Mouse (Mus musculus): ENCODE measurements around the gene Rtl8b.
"Not testable (repeated sequence)": the region's sequence is repeated elsewhere in the genome, so short reads cannot be mapped to it uniquely, and the experiment has no call there.

Rtl8b gene

DNA sequence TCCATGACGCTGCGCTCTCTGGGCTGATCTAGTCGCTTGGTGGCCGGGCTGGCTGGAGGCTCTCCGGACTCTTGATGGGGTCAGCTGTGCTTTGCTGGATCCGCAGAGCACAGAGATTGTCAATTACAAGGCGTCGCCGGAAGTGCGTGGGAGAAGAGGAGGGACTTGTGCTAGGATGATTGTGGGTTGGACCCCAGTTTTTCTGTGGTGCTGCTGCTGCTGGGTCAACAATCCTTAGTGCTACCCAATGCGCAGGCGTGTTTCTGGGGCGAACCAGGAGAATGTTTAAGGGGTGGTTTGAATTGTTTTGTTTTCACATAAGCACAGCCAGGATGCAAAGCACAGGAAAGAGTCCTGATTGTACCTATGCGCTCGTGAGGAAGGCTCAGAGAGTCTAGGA is at the start of gene Rtl8b:
Gene Rtl8b (minus strand): TSS at position 115 of the 400 bp plus-strand sequence.
- peak; percentile 65 for DNase-seq (ENCODE audit: low read depth)

DNA sequence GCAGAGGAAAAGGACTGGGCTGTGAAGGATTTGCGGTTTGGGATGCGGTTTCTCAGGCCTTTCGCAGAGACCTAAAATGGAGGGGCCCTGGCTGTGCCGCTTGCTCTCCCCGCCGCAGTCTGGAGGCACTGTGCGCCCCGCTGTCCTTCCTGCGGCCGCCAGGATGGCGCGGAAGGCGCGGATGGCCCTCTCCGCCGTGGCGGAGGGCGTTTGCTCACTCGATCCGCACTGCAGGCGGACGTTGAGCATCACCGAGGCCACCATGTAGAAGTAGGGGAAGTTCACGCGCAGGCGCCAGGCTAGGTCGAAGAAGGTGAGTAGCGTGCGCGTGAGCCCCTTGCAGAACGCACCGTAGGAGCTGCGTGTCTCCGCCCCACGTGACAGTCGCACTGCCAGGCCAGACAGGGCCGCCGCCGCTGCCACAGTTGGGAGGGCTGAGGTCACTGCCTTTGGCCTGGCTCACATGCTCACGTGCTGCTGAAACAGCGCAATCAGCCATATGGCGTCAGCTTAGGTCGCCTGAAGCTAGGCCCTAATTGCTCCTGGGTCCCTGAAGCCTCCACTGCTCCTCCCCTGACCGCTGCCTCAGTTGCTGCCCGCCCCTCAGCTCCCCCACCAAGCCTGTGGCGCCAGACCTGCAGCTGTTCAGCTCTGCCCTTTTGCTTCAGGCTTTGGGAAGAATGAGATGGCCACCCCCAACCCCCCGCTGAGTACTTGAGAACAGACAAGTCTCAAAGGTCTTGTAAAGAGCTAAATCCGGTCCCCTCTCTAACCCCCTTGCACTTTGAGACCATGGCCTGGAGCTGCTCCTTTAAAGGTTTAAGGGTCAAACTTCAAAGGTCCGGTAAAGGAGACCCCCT is 46.3 kb upstream of the Rtl8b start:
- no peak for DNase-seq (ENCODE audit: low read depth)

DNA sequence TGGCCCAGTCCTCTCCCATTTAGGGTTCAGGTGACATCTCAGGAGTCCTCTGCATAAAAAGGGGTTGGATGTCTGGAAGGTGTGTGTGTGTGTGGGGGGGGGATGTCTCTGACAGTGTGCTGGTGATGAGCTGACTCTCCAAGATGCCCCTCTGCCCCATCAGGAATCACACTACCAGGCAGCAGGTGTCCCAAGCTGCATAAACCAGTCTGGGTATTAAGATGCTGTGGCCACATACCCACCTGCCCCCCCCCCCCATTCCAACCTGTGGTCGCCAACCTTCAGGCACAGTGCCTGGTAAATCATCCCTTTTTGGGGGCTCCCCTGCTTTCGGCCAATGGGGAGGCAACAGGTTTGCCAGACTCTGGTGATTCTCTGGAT is 45.7 kb upstream of the Rtl8b start:
- DNase-seq (ENCODE audit: low read depth), result no peak

DNA sequence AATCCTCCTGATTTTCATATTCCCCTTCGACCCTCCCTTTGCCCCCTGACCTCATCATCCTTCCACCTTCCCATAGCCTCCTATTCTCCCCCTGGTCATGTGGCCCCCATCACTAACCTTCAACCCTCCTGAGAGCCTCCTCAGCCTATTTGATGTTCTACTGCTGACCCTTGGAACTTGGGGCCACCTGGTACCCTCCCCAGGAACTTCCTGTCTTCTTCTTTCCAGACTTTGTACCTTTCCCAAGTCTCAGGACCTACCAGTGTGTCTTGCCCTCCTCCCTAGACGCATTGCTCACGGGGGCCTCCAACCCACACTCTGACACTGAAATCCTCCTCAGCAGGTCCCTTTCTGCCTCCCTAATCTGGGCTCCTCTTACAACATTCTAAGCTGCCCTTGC is 32.5 kb upstream of the Rtl8b start:
- no peak for DNase-seq (ENCODE audit: low read depth)

DNA sequence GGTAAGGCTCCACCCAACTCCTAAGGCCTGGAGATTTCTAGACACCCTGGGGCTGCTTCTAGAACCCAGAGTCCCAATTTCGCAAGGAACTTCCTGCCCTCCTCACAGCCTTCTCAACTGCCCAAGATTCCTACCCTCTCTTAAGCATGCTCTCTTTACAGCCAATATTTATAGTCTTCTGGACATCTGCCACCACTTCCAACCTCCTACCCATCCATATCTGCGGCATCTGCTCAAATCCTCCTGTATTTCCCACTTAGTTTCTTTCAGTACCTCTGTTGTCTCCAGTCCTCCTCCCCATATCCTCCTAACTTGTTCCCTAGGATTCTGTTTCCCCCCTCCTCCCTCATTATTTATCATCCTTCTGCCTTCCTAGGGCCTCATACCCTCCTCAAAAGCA is 29.0 kb upstream of the Rtl8b start:
- no peak for DNase-seq (ENCODE audit: low read depth)

DNA sequence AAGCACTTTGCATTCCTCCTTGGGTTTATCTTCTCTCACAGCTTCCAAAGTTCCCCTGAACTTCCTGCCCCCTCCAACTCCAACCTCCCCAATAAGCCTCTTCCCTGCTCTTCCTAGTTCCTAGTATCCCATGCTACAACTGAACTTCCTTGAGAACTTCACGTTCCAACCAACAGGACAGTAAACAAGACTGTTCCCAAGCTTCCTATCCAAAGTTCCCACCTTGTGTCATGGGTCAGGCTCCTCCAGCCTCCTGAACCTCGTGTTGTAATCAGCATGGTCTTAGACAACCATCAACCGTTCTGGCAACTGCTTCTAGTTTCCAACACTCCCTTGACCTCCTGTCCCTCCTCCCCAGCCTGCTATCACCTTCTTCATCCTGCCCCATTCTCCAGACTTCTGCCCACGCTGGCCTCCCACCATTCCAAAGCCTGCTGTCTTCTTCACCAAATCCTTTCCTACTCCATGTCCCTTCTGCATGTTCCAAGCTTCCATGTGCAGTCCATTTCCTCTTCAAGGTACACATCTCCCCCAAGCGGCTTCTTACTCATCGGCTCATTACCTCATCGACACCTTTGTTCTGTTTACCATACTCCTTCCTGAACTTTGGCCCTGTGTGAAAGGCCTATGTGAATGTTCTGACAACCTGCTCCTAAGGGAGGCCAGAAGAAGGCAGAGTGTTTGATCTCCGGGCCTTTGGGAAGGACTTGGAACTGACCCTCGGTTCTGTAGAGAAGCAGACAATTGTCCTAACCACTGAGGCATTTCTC is 24.0 kb upstream of the Rtl8b start:
- no peak for DNase-seq (ENCODE audit: low read depth)

DNA sequence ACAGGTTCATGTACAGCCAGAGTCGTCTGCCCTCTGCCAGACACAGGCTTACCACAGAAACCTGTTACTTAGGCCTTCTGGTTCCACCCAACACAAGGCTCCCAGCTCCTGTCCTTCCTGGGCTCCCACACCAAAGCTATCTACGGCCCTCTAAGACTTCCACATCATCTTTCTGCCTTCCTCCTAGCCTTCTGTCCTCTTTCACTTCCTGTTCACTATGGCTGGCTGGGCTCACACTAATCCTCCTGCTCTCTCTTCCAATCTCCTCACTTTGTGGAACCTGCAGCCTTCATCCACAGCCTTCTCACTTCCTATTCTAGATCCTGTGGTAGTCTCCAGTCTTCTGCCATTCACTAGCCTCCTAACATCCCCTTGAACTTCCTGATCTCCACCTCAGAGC is 22.9 kb upstream of the Rtl8b start:
- no peak for DNase-seq (ENCODE audit: low read depth)

DNA sequence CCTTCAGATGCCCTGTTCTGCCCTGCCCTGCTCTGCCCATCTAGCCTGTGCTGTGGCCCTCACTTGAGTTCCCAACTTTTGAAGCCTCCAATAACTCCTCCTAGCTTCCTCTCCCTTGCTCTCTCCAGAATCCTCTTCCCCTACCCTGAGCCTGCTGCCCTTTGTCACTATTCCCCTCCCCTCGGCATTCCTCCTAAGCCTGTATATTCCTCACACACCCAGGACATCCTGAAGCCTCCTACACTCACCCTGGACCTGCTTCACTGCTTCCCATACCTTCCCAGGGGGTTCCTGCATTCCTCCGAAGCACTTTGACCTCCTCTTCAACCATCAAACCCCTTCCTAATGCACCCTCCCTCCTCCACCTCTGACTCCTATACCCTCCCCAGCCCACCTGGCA is 21.9 kb upstream of the Rtl8b start:
- no peak for DNase-seq (ENCODE audit: low read depth)

DNA sequence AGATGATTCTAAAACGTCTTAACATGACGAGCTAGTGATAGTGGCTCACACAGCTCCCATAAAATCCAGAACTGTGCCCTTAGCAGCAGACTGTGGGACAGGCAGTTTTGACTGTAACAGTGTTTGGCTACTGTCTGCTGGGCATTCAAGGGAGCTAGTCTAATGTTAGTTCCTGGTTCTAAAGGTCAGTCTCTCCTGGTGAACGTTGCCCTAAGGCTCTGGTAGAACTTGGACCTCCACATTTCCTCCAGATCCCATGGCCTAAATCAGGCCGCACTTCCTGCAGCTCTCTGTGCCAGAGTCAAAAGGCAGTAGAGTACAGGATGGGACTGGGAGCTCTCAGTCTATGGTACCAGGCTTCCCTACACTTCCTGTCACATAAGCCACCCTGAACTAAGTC is 14.5 kb upstream of the Rtl8b start:
- not testable (repeated sequence) for DNase-seq (ENCODE audit: low read depth)

DNA sequence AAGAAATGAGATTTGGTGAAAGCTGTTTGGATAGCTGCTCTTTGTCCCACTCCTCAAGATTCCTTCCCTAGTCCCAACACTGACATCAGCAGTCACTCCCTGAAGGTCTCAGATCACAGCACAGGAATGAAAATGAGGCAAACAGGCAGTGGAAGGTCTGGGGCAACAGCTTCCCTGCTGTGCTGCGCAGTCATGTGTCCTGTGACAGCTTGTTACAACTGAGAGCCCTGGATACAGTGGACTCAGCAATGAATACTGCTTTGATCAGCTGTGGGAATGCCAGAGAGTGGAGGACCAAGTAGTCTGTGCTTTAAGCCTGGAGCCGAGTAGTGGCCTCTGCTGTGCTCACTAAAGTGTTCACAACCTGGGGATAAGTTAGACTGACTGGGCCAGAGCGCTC is 12.4 kb upstream of the Rtl8b start:
- DNase-seq (ENCODE audit: low read depth), result not testable (repeated sequence)

DNA sequence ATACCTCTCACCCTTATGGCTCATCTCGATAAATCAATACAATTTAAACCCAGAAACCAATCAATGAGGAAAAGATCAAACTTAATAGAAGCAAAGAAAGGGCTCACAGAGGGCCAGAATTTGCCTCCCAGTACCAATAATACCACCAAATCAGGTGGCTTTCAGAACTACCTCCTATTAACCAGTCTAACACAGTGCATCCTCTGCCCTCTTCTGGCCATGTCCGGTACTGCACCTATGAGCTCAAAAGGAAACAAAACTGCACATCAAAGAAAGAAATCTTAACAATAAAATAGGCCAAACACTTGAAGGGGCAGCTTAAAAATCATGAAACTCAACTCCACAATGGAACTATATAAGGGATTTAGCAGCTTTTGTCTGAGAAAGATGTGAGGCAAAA is 6.7 kb upstream of the Rtl8b start:
- not testable (repeated sequence) for DNase-seq (ENCODE audit: low read depth)

DNA sequence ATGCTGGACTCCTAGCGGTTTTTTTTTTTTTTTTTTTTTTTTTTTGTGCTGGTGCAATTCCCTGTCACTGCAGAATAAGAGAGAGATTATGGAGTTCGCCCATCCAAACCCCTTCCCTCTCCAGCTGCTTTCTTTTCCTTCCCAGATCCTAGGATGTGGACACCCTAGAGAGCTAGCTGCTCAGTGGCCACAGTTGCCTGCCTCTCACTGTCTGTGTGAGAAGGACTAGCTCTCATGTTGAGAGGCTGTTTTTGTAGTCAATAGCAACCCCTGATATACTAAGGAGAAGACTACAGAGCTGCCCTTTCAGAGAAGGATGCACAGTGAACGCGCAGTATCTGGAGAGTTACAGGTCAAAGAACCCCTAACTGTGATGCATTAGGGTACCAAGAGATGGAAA is 488 bp upstream of the Rtl8b start:
- DNase-seq (ENCODE audit: low read depth), result not testable (repeated sequence)

DNA sequence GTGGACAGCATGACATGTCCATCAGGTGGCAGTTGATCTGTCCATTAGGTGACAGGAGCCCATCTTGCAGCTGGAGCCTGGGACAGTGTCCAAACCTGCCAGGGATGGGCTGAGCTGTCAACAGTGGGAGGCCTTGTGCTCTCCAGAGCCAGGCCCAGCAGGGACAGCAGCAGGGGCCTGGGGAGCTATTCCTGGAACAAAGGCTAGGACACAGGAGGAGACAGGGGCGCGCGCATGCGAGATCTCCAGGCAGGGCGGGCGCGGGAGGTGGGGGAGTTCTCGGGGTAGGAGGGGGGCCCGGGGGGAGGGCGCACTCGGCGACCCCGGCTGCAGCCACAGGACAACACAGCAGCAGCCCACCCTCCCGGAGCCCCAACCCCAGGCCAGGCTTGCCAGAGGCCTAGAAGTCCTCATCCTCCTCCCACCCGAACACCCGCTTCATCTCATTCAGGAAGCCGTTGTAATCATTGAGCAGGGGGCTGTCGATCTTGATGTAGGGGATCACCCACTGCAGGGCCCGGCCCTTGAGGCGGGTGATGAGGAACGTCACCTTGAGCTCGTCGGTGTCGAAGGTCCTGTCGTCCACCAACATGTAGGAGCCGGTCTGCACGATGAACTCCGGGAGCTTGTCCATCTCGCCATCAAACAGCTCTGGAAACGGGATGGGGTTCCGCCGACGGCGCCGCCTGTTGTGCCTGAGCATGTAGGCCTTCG is 494 bp downstream of the Rtl8b start:
- DNase-seq (ENCODE audit: low read depth), result not testable (repeated sequence)

DNA sequence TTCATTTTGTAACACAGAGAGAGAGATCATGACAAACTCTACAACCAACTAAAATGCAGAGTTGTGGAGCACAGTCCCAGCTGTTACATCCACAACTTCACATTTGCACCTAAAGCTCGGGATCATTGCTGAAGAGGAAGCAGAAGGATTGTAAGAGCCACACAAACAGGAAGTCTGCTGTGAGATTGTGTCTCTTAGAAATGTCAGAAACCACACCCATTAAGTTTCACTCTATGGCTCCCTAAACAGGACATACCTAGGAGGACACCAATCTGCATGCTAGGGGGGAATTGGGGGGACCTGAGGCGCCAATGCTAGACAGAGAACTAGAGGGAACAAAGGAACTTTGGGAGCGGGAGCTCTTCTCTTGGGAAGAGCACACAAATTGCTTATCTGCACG is 17.3 kb downstream of the Rtl8b start:
- not testable (repeated sequence) for DNase-seq (ENCODE audit: low read depth)

DNA sequence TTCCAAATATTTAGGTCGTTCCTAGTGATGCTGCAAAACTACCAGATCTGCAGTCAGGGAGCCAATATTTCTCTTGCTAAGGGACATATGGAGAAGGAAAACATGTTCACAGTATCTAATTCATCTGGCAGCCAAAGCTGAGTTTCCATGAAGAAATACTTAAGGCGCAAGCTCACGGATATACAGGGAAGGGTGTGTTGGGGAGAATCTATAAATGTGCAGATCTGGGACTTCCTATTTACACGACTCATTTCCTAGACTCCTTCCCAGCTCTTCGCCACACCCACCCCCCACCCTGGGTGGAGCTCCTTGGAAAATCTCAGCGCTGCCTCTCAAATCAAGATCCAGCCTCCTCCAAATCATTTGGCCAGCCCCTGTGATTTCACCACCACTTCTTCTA is 24.3 kb downstream of the Rtl8b start:
- no peak for DNase-seq (ENCODE audit: low read depth)

DNA sequence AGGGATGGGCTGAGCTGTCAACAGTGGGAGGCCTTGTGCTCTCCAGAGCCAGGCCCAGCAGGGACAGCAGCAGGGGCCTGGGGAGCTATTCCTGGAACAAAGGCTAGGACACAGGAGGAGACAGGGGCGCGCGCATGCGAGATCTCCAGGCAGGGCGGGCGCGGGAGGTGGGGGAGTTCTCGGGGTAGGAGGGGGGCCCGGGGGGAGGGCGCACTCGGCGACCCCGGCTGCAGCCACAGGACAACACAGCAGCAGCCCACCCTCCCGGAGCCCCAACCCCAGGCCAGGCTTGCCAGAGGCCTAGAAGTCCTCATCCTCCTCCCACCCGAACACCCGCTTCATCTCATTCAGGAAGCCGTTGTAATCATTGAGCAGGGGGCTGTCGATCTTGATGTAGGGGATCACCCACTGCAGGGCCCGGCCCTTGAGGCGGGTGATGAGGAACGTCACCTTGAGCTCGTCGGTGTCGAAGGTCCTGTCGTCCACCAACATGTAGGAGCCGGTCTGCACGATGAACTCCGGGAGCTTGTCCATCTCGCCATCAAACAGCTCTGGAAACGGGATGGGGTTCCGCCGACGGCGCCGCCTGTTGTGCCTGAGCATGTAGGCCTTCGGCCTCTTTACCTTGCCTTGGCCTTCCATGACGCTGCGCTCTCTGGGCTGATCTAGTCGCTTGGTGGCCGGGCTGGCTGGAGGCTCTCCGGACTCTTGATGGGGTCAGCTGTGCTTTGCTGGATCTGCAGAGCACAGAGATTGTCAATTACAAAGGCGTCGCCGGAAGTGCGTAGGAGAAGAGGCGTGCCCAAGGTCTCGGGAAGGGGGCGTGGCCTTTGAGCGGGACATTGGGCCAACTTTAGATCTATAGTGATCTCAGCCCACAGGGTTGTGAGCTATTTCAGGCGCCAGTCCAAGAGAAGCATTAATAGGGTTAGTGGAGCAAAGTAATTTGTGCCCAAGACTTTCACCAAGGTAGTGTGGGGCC is 26.9 kb downstream of the Rtl8b start, which contains the start of gene Rtl8a:
Gene Rtl8a (minus strand): TSS at position 703 of the 982 bp plus-strand sequence.
- DNase-seq (ENCODE audit: low read depth), result peak; percentile 46

DNA sequence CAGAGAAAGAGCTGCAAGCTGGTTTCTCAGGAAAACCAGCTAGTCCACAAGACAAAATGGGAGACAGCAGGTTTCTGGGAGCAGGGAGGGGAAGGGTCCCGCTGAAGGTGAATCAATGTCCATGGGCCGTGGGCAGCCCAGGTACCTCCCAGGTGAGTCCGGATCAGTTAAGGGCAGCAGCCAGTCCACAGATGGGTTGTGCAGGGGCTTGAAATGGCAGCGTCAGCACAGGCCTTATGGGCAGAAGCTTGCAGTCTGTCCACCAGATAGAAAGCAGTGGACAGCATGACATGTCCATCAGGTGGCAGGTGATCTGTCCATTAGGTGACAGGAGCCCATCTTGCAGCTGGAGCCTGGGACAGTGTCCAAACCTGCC is 27.6 kb downstream of the Rtl8b start:
- not testable (repeated sequence) for DNase-seq (ENCODE audit: low read depth)

DNA sequence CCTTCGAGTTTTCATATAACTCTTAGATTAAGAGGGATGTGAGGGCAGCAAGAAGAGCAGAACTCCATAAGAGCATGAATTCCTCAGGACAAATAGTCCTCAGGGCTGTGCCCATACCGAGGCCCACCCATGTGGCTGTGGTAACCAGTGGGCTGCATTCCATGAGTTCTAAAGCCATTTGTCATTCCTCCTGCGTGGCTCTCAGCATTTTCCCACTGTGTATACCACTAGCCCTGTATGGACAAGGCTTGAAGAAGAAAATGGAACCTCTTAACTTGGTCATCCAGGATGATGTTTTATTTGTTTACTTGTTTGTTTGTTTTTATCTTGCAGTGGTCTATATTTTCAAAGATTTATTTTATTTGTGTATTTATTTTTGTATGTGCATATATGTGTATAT is 32.1 kb downstream of the Rtl8b start:
- DNase-seq (ENCODE audit: low read depth), result not testable (repeated sequence)

All from fibroblast of lung, adult 2 months (primary cell).